Mouse (Mus musculus): ENCODE measurements around the gene Nudt22.
A peak's percentile ranks its signal among the peaks of the same experiment; 100 is the strongest.

The Nudt22 gene

DNA sequence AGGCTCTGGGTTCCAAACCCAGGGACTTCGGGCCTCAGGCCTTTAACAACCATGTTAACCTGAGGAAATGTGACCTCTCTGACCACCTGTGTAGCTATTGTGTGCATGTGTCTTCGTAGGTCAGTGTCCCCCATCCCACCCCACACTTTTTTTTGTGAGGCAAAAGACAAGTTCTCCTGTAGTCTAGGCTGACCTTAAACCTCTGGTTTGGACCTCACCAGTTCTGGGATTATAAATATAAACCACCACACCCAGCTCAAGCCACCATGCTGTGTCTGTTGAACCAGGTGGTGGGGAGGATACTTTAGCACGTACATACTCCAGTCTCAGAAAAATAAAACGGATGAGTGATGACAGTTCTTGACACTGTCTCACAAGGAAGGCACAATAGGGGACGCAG is 46.0 kb downstream of the Nudt22 start:
- no peak for DNase-seq (ENCODE audit: low read depth, low spot score)

DNA sequence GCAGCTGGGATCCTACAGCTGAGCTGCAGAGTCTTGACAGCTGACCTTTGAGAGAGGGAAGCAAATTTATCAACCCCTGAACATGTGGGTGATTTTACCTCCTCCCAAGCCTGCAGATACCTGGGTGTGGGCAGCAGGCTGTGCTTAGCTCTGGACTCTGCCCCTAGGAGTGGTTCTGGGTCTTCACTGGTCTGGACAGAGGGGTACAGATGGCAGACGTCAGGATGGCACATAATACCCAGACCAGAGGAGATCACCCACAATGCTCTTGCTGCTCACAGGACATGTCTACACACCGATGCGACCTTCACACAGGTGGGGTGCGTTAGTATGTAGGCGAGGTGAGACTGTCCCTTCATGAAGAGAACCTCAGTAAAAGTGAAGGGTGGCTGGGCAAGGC is 46.4 kb downstream of the Nudt22 start:
- DNase-seq (ENCODE audit: low read depth, low spot score), result peak; percentile 29

DNA sequence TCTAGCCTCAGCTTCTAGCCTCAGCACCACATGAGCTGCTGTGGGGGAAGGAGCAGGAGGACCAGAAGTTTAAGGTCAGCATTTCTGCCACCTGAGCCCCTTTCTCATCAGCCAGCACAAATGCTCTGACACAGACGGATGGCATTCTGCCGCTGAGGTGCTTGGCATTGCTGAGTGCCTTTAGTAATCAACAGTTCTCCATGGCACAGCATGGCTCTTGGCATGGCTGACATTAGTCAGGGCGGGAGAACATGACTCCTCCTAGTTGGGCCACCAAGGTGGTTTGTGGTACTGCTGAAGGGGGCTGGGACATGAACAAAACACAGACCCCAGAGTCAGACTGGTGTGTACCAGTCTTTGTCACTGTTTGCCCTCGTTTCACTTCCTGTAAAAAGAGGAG is 47.7 kb downstream of the Nudt22 start:
- DNase-seq (ENCODE audit: low read depth, low spot score), result no peak

DNA sequence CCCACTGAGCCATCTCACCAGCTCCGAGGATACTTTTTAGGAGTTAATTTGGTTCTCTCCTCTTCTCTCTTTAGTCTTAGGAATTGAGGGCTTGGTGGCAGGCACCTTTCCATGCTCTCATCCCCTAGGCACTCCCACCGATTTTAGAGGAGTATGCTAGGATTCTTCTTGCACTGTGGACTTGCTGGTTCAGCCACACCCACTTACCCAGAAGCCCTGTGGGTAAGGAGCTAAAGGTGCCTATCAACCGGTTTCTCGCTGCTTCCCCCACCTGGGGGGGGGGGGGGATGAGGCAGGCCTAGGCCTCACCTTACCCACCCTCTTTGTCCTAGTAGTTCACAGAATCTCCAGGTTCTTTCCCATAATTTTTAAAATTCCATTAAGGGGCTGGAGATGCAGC is 48.2 kb downstream of the Nudt22 start:
- no peak for DNase-seq (ENCODE audit: low read depth, low spot score)

DNA sequence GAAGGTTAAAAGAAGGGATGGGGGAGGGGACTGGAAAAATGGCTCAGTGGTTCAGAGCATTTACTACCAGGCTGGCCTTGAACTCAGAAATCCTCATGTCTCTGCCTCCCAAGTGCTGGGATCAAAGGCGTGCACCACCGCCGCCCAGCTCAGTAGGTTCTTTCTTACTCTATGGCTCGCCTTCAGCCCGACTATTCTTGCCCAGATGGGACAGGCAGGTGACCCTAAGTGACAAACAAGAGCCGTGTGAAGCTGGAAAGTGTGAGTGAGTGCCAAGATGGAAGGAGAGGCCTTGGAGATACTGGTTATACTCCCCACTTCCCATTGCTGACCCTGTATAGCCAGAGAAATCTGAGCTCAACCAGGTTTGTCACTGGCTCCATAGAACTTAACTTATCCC is 52.2 kb downstream of the Nudt22 start:
- DNase-seq (ENCODE audit: low read depth, low spot score), result no peak
